Mouse (Mus musculus): ENCODE data around the gene Dclre1a. TPM values are rescaled to one million over a fixed set of nuclear protein-coding genes. Genes with fewer than 3 reads are reported as not detected.

Gene Dclre1a
- polyA plus RNA-seq, 1 experiment, result 2.3 TPM

DNA sequence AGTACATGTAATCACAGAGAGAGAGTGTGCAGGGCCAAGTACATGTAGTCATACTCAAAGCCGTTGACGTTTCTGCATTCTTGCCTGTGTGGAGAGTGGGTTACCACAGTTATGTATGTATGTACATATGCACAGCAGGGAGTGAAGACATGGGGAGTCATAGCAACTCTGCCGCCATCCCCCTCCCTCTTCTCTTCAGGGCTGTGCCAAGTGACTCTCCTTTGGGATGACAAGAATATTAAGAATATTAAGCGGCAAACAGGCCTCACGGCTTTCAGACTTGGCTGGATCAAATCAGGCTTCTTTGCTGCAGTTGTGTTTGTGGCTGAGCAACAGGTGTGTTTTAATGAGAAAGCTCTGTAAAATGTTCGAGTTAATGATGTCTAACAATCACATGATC lies 58.4 kb downstream of the Dclre1a start:
- TF ChIP-seq GATA1 (IDR thresholded peaks at IDR 0.05; ENCODE audit: low read length), result no peak

DNA sequence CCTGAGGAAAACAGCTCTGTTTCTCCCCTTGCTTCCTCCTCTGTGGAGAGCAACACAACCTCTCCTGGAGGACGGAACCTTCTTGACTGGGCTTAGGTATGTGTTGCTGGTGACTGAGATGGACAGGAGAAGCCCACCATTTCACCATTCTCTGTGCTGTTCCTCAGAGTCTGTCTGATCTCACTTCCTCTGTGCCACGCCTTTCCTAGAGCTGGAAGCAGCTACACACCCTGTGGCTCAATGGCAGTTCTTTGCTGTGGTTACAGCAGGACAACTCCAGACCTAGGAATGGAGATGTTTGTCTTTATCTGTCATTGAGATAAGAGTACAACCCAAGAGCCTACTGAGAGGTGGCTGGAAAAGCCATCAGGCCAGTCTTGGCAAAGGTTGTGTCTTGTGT lies 60.7 kb downstream of the Dclre1a start:
- no peak for TF ChIP-seq GATA1 (IDR thresholded peaks at IDR 0.05; ENCODE audit: low read length)

DNA sequence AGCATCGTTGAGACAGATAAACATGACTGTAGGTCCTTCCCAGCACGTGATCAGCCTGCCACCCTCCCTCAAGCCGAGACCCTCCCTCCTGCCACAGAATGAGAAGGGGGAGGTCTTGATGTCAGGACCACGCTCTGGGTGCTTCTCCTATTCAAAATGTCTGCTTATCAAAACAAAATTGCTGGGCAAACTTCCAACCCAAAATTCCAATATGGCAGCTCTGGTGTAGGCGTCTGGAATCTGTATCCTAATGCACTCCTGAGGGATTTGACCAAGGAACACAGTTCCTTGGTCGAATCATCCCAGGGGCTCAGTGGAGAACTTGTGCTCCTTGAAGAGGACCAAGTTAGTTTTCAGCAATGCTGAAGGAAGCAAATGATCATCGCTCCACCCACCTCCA lies 61.1 kb downstream of the Dclre1a start:
- no peak for TF ChIP-seq GATA1 (IDR thresholded peaks at IDR 0.05; ENCODE audit: low read length)

DNA sequence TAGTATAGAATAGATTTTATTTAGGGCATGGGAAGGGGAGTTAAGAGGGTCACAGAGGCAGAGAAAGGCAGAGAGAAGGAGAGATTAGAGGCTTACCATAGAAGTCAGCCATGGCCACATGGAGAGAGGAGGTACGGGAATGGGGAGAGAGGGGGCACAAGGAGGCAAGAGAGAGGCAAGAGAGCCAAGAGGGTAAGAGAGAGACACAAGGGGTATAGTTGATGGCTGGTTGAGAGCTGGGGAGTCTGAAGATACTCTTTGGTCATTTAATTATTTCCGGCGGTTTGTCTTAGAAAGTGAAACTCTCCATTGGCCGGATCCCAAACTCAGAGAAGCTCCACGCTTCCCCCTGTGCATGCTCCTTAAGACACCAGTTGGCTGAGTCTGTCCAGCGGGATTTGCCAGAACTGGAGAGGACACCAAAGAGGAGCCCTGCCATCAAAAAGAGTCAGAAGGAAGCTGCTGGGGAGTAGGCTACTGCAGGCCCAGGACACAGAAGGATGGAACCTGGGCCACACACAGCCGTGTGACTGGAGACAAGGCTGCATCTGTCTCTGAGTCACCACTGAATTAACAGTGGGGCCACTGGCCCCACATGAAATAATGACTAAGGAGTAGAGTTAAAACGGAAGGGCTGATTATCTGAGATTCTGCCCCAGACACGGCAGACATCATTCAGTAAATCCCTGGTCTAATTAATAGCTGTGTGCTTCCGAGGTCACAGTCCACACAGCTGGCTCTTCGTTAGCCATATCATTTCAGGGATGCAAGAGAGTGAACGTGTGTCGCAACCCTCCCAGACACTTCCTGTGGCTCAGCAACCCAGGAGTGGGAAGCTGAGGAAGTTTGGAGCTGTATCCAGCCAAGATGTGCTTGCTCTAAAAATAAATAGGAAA lies 62.4 kb downstream of the Dclre1a start:
- TF ChIP-seq GATA1 (IDR thresholded peaks at IDR 0.05; ENCODE audit: low read length), result no peak

DNA sequence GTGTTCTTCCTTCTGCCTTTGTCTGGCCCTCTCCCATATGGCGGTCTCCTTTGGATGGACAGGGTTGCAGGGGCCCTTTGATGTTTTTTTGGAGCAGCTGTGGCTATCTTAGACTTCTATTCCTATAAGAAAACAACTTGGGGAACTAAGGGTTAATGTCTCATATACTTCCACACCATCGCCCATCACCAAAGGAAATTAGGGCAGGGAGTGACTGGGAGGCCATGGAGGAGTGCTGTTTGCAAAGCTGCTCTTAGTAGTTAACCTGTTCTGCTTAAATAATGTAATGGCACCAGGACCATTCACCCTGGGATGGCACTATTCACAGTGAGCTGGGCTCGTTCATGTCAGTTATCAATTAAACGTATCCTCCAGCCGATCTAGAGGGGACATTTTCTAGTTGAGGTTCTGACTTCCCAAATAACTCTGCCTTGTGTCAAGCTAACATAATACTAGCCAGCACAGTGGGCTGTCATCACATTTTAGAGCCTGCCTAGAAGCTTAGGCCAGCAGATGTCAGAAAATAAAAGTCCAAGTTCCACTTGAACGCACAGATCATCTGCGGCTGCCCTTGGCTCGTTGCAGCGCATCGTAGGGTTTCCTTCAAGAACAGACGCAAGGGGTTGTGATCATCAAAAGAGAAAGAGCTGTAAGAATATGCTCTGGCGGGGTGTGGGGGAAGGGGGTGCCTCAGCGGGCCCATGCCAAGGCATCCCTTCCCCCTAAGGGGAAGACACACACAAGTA lies 63.2 kb downstream of the Dclre1a start:
- no peak for TF ChIP-seq GATA1 (IDR thresholded peaks at IDR 0.05; ENCODE audit: low read length)

Other genes starting within 250 kb of the Dclre1a start
- gene Nrap, start 158.2 kb downstream of the Dclre1a start, polyA plus RNA-seq (2012), result 0.03 TPM in 2 replicates
- 10.5 and 15.2 TPM in 2 replicates for gene Casp7, start 151.1 kb downstream of the Dclre1a start, polyA plus RNA-seq (2012)
- not detected in 2 replicates for gene Plekhs1, start 86.6 kb downstream of the Dclre1a start, polyA plus RNA-seq (2012)
- gene Nhlrc2, start within 50 bp of the Dclre1a start, polyA plus RNA-seq (2012), result 9.9 and 10.1 TPM in 2 replicates
- gene Adrb1, start 174.0 kb upstream of the Dclre1a start, polyA plus RNA-seq (2012), result not detected in 2 replicates